Mouse (Mus musculus) cerebellum, adult 11 months (tissue): ENCODE measurements around the gene Tekt3.

Experiments used
- DNase-seq: peaks from one replicate; pipeline ENCODE4 v3.0.0; 2022

Gene Tekt3

DNA sequence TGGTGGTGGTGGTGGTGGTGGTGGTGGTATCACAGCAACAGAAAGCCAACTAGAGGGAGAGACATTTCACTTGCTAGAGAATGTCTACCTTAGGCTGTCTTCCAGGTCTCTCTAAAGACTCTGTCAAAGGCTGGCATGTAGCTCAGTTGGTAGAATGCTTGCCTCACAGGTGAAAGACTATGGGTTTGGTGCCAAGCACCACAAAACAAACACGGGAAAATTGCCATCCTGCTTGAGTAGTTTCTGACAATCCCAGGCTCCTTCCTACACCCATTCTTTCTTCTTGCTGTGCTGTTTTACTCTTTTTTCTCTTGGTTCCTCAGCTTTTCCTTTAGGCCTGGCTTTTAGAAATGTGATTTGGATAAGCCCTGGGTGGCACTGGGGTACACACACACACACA, 5.1 kb downstream of the Tekt3 start:
- no peak for DNase-seq

DNA sequence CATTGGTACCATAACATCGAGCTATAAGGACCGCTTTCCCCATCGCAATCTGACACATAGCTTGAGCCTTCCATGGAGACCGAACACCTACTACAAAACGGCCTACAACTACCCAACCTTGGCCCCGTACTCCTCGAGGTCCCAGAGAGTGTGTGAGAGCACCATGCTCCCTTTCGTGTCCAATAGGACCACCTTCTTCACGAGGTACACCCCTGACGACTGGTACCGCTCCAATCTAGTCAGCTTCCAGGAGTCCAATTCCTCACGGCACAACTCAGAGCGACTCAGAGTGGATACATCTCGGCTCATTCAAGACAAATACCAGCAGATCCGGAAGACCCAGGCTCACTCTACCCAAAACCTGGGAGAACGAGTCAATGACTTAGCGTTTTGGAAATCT, 8.6 kb downstream of the Tekt3 start:
- no peak for DNase-seq

DNA sequence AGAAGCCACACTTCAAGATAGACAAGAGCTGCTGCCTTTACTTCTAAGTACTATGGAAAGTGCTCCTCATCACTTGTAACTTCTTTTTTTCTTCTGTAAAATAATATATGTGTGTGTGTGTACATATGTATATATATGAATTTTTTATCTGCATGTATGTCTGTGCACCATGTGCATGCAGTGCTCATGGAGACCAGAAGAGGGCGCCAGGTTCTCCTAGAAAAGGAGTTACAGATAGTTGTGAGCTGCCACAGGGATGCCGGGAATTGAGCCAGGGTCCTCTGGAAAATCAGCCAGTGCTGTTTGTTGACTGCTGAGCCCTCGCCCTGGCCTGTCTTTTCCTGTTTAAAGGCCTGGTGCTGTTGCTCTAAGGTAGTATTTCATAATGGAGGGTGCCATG, 23.1 kb downstream of the Tekt3 start:
- no peak for DNase-seq

DNA sequence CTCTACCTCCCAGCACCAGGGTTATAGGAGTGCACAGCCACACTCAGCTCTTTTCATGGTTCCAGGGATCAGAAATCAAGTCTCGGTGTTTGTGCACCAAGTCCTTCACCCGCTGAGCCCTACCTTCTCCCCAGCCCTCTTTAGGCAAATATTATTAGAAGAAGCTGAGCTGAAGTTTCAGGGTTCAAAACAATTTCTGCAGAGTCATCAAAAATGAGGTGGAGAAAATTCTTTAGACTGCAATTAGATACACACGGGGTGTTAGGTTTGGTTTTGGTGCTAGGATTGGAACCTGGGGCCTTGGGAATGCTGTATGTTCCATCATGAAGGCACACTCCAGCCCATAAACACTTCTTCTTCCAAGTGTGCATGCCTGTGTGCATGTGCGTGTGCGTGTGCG, 27.2 kb downstream of the Tekt3 start:
- DNase-seq, result no peak

DNA sequence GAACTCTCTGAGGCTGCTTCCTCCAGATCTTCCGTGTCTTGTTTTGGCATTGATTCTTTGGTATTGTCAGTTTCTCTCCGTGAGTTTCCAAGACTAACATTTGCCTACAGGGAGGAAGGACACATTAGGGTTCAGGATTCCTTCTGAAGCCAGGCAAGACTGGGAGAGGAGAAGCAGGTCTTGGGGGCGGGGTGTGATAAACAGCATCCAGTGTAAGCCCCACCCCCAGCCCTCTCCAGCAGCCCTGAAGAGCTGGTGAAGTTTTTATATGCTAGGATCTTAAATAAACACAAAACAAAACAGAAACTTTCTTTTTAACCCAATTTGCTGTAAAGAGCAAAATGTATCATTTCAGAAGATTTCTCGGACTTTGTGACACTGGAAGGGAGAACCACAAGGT, 28.8 kb downstream of the Tekt3 start:
- DNase-seq, result no peak

DNA sequence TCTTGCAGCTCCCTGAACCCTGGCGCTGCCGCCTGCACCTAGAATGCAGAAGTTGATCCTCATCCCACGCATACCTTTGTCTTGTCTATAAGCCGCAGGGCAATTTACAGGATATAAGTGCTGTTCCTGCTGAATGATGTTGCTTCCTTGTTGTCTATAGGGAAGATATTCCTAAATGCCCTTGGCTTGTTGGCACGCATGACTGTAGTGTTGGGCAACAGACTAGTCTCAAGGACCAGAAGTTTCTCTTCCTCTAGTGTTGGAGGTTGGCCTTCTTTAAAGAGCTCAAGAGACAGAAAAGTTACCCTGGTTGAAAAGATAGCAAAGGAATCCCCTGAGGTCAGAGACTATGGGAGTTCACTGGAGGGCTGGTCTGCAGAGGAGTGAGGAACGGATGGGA, 29.5 kb downstream of the Tekt3 start:
- DNase-seq, result no peak

DNA sequence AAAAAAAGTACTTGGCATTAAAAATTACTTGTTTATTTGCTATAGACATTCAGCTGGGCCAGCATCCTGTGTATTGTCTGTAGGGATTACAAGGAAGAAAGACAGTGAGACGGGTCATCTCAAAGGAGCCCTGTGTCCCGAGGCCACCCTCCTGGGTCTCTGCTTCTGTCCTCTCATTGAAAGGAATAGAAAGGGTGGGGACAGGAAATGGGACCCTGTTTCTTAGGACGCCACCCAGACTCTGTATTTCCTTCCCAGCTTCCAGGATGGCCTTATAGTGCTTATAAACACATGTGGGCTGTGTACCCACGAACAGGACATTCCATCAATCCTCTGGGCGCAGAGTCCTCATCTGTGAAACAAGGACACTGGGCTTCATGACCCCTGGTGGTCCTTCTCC, 30.8 kb downstream of the Tekt3 start:
- DNase-seq, result no peak

DNA sequence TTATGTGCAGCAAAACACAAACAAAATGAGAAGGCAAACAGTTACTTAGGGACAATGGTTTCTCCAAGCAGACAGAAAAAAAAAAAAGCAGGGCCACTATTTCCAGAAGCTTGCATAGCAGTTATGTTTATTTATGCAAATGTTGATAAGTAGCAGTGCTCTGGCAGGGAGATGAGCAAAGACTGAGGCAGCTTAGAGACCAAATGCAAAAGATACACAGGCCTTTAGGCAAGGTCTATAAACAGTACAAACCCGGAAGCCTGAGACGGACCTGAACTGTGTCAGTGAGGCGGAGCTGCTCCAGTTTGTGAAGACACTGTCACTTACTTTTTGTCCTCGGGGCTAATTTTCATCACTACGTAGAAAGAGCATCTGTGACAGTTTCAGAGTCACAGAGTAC, 32.1 kb downstream of the Tekt3 start:
- no peak for DNase-seq

DNA sequence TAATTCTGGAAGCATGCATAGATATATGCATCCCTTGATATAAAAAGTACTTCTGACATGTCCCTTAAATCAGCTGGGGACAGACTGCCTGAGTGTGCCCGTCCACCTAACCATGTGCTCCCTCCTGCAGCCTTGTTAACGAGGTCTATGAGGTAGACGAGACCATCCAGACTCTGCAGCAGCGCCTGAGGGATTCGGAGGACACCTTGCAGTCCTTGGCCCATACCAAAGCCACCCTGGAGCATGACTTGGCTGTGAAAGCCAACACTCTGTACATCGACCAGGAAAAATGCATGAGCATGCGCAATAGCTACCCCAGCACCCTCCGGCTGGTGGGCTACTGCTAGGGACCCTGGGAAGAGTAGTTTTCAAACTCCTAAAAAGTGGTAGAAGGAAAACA, 33.0 kb downstream of the Tekt3 start:
- DNase-seq, result no peak

DNA sequence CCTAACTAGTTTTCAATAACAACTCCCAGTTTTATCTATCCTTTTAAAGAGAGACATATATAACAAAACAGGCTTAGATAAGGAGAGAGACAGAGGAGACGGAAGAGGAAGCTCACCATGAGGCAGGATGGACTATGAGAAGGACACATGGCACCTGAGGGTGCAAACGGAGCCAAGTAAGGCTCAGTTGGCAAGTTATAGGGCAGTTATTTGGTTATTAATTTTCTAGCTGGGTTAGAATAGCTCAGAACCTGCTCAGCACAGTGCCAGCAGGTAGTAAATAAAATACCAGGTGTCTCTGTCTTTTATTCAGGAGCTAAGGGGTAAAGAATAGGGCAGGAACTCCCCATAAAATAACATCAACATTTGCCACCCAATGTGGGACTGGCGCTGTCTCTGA, 36.6 kb downstream of the Tekt3 start:
- DNase-seq, result no peak

DNA sequence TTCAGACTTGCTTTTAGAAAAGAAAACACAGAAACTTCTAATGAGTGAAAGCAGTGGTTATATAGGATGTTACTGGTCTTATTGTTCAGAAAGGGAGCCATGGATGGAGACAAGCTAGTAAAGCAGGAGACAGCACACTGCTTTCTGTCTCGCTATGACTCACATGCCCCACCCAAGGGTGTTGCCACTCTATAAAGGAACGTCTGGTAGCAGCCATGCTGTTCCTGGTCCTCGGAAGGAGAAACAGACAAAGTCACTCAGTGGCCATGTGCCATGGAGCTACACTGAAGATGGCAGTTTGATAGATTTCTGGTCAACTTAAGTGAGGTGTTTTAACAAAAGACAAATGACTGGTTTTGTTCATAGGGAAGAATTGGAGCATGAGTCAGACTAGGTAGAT, 37.9 kb downstream of the Tekt3 start:
- DNase-seq, result no peak

DNA sequence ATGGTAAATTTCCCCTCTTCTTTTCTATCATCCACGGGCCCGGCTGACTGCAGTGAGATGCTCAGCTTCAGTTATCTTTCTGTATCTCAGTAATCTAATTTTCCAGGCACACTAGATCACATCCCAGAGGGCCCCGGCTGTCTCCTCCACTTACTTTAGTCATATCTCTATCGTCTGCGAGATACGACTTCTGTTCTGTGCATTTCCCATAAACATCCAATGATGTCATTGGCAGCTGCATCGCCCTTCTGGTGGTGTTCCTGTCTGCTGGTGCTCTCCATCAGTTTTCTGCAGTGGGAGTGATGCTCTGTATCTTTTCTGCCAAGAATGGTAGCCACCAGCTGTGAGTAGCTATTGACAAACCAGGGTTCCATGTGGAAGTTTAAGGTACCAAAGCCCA, 41.8 kb downstream of the Tekt3 start:
- DNase-seq, result no peak

DNA sequence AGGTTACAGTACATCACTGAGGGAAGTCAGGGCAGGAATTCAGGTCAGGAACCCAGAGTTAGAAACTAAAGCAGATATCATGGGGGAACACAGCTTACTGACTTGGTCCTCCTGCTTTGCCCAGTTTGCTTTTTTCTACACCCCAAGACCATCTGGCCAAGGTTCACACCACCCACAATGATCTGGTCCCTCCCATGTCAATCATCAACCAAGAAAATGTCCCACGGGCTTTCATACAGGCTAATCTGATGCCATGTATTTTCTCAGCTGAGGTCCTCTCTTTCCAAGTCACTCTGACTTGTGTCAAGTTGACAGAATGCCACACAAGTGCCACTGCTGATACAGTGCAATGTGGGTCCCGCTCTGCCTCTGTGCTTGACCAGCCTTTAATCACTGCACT, 42.6 kb downstream of the Tekt3 start:
- DNase-seq, result no peak

DNA sequence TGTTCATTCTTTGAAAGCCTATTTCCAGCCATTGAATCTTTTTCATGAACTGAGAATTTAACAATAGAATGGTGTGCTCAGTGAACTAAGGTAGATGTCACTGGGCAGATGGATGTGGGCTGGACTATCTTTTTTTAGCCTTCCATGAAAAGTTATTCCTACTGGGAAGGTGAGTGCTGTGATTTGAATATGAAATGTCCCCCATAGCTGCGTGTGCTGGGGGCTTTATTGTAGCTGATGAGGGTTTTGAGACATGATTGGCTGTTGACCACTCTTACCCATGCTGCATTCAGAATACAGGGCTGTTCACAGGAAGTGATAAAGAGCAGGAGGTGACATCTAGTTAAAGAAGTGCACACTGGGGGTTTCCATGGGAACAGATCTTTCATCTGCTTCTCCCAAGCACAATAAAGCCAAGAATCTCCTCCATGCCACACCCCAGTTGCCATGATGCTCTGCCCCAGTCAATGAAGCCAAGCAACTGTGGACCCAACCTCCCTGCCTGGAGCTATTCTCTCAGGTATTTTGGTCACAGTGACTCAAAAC, 47.8 kb downstream of the Tekt3 start:
- DNase-seq, result no peak

DNA sequence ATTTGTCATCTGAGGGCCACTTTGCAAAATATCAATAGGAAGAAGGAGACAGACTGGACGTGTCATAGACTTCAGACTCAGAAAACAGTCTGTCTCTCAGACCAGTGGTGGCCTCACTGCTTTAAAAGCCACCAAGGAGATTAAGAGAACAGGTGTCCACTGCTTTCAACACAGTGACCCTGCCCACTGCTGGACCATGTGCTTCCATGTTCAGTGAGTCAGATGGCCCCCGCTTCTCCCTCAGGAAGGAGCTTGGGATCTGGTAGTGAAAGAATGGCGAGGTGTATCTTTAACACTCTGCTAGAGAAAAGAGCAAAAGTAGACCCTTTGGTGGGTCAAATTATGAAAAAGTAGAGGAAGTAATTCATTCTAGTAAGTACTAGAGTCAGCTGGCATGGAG, 48.9 kb downstream of the Tekt3 start:
- no peak for DNase-seq

DNA sequence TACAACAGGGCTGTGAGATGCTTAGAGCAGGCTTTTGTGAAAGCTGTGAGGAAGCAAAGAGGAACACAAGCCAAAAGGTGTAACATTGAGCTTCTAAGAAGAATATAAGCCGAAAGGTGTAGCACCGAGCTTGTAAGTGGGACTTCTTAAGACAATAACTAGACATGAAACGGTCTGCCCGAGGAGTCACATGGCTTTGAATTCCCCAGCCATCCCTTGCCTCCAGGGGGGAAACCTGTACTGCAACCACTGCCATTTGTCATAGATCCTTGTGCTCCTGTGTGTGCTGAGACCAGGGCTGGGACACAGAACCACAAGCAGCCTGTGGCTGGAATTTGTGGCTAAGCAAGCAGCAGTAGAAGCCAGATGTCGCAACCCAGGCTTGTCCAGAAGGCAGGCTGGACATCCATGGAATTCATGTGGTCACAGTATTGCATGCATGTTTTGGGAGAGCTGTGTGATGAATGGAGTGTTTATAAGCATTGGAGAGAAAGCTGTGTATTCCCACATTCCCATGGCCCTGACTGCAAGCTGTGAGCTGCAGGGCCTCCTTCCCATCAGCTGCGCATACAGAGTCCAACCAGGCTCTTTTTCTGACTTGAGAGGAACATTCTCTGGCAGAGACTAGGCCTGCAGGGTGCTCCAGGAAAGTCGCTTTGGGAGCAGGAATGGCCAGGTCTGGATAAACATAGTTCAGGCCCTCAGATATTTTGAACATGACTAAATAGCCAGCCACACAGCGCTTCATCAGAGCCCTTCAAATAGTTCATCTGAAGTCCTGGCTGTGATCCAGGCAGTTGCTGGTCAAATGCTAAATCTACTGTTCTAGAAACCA, 53.6 kb downstream of the Tekt3 start:
- DNase-seq, result no peak

DNA sequence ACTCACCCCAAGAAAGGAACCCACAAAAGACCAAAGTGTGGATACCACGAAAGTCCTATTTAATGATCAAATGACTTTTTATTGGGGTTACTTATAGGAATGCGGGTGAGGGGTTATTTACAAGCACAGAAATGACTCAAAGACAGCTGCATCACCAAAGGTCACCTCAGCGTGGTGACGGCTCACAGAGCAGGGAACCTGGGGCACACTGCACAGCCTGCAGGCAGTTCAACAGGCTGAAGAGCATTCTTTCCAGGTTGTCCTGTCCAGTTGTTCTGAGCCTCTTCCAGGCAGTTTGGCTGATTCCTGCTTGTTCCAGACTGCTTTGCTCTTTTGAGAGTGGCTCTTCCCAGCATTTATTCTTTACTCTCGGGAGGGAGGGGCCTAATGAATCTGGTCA, 55.2 kb downstream of the Tekt3 start:
- no peak for DNase-seq

DNA sequence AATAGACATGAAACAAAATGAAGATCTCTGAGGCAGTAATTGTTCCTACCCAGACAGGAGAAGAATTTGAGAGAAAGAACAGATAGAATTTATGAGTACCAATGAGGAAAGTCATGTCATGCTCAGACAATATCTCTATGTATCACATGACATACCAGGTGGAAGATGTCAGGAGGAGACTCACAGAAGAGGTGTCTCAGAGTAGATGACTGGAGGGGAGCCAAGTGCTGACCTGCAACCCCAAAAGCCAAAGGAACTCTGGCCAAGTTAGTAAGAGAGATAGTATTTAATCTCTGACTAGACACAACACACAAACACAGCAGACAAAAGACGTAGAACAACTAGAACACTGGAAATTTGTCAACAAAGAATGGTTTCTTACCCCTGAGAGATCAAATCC, 55.8 kb downstream of the Tekt3 start:
- no peak for DNase-seq

DNA sequence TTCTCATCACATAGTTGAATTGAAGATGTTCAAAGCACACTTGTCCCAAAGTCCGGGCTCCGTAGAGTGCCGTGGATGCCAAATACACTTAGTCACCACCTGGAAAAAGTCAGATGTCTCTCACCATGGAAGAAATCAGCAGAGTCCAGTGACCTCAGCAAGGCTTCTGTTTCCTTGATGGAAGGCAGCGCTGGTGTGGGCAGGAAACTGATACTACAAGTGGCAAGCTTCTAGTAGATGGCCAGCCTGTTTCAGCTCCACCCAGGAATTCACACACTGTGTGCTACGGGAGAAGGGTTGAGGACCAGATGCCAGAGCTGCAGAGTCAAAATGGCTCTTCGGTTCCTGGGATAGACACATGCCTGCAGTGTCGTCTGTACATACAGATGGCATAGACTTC, 58.3 kb downstream of the Tekt3 start:
- no peak for DNase-seq

DNA sequence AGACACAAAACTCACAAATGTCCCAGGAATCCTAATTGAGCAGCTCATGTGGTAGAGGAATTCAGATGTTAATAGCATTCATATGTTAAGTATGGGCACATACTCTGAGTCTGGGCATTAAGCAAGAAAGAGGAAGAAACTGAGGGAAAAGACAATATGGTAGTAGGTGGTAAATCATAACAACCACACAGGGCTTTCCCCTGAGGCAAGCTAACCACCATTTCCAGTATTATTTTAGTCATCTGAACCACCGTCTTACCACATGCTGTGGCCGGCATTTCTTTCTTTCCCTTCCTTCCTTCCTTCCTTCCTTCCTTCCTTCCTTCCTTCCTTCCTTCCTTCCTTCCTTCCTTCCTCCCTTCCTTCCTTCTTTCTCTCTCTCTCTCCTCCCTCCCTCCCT, 60.8 kb downstream of the Tekt3 start:
- no peak for DNase-seq

DNA sequence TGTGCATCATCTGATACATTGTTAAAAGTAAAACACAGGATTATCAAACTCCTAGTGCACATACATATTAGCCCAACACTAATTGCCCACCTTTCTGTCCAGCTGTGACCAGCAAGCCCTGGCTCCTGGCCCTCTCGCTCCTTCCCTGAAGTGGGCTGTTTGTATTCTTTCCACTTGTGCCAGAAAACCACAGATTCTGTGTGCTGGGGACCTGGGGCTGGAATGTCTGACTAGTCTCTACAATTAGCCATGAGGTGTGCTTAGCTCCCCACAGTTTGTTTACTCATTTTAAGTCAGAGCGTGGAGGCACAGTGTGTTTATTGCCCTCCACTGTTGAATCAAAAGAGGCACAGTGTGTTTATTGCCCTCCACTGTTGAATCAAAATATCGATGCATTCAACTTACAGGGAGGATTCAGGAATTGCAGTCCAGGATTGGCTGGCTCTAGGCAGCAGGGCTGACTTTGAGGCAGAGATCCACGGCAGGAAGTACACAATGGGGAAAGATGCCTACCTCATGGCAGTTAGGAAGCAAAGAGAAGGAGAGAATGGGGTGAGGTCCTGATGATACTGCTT, 61.4 kb downstream of the Tekt3 start:
- DNase-seq, result no peak

DNA sequence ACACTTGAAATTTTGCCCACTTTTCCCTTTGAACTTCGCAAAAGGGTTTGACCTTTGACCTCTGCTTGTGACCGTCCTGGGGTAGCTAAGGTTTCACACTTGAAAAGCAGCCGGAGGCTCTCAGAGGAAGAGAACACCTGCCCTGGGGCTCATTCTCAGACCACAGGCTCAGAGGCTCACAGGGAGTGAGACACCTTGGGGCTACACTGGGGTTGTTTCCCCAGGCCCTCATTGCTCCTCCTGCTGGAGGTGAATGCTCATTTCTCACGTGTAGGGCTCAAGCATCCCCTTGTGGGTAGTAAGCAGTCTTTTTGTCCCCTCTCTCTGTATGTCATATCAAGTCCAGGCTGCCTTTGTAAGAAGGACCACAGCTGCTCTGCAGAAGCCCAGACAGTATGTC, 62.9 kb downstream of the Tekt3 start:
- DNase-seq, result no peak

DNA sequence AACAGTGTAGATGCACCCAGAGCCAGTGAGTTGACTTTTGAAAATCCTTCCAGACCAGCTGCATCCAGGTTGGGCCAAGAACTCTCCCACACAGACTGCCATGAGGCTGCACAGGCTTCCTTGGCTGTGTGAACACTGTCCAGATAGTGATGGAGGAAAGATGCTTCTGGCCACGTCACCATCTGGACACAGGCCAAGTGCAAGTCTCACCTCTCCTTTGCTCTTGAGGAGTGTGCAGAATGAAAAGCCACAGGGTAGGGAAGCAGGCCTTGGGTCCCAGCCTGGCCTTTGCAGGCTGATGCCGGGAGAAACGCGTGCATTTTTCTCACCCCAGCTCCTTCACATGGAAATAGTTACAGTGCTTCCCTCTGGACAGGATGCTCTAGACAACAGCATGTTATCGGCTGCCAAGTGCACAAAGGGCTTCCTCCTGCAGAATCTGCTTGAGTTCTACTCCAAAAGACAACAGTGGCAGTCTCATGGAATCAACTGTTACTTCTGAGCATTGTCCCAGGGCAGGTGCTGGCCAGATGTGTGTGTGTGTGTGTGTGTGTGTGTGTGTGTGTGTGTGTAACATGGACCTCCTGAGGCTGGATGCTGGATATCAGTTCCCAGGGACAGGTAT, 64.5 kb downstream of the Tekt3 start:
- DNase-seq, result no peak

DNA sequence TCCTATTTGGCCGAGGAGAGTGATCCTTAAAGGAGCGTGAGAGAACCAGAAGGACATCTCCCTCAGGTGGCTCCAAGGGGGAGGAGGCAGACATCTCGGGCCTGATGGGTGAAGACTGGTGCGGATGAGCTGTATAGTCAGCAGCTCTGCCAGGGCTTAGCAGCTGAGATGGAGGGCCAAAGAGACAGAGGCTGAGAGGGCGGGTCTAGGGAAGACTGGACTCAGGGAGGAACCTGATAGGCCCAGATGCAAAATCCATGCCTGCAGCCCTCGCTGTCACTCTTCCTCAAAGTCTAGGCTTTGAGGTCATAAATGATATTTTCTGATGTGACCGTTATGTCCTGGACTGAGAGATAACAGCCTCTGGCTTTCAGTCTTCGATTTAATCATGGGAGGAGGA, 65.5 kb downstream of the Tekt3 start:
- no peak for DNase-seq
